Mouse (Mus musculus): Measurements from ENCODE around the gene Rpusd4. TPM values are rescaled to one million over a fixed set of nuclear protein-coding genes. Genes with fewer than 3 reads are reported as not detected.

The Rpusd4 gene
- polyA plus RNA-seq, 1 experiment from 2014 or later, result 11.2 TPM

DNA sequence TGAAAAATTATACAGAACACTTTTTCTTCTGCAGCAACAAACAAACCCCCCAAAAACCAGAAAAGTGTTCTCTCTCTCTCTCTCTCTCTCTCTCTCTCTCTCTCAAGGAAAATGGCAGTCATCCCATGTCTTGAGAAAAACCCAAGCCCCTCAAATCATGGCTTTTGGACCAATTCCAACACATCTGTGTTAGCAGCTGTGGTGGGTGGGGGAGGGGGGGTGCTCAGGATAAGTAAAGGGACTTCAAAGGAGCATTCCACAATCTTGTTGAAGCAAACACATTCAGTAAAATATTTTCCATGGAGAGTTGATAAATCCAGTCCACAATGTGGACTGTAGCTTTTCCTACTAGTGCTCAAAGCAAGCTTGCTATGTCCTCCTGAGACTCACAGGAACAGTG is 18.2 kb upstream of the Rpusd4 start:
- no peak overlapping the region for H3K4me2 ChIP-seq (ENCODE audit: low read depth, low read length)
- no peaks in the 10 kb centered on the region for H3K27me3 ChIP-seq (ENCODE audit: control insufficient read depth, insufficient read depth, low read depth, low read length)
- H3K36me3 ChIP-seq (ENCODE audit: control insufficient read depth, insufficient read depth), result no peaks in the 10 kb centered on the region
- no peak for ATAC-seq (ENCODE audit: low read depth)
- H3K4me1 ChIP-seq (ENCODE audit: control insufficient read depth, low read depth, low read length), result no peaks in the 10 kb centered on the region
- H3K9me3 ChIP-seq (replicated peaks; ENCODE audit: control insufficient read depth, low read length), result no peaks in the 10 kb centered on the region
- no peak overlapping the region for H3K27ac ChIP-seq (ENCODE audit: low read length)
- H3K9ac ChIP-seq (ENCODE audit: low read depth, low read length), result no peak overlapping the region
- H3K4me3 ChIP-seq (ENCODE audit: low read depth, low read length), result no peak overlapping the region

DNA sequence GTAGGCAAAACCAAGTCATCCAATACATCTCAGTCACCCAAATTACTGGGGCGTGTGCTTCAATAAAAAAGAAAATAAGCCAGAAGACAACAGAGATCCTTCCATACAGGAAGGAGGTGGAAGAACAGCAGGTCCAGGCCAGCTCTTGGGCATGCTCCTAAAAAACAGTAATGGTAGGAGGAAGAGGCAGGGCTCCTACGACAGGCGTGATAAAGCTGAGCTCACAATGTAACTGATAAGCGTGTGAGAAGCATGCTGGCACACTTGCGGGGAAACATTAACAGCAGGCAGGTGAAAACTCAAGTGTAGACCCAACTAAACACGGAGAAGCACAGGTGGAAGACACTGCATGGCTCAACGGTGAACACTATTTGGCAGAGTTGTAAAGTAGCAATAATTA is 10.3 kb upstream of the Rpusd4 start:
- no peaks in the 10 kb centered on the region for H3K36me3 ChIP-seq (ENCODE audit: control insufficient read depth, insufficient read depth)
- no peaks in the 10 kb centered on the region for H3K9me3 ChIP-seq (replicated peaks; ENCODE audit: control insufficient read depth, low read length)
- no peak overlapping the region for H3K27ac ChIP-seq (ENCODE audit: low read length)
- no peak overlapping the region for H3K4me3 ChIP-seq (ENCODE audit: low read depth, low read length)
- no peak for ATAC-seq (ENCODE audit: low read depth)
- WGBS (ENCODE audit: insufficient replicate concordance), result 50% methylated on average over 7 of the region's 7 CpGs
- no peak overlapping the region for H3K9ac ChIP-seq (ENCODE audit: low read depth, low read length)
- no peaks in the 10 kb centered on the region for H3K27me3 ChIP-seq (ENCODE audit: control insufficient read depth, insufficient read depth, low read depth, low read length)
- H3K4me2 ChIP-seq (ENCODE audit: low read depth, low read length), result no peak overlapping the region
- peaks cover 2% of the 10 kb centered on the region; the same call in 1 of the 2 replicates for H3K4me1 ChIP-seq (ENCODE audit: control insufficient read depth, low read depth, low read length)

DNA sequence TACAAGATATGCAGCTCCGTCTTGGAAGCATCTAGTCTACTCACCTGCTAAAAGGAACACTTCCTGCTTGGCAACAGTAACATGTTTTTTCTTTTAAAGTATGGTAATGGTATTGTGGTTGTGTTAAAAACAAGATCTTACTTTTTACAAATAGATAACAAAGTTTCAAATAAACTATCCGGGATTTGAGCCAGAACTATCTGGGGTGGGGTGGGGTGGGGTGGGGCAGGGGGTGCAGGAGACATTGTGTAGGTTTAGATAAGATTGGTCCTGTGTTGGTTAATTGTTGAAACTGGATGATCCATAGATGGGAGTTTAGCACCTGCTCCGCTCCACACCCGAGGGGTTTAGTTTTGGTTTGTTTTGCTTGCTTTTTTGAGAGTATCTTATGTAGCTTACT is 5.2 kb upstream of the Rpusd4 start:
- H3K9ac ChIP-seq (ENCODE audit: low read depth, low read length), result no peak overlapping the region
- H3K9me3 ChIP-seq (replicated peaks; ENCODE audit: control insufficient read depth, low read length), result no peaks in the 10 kb centered on the region
- H3K27me3 ChIP-seq (ENCODE audit: control insufficient read depth, insufficient read depth, low read depth, low read length), result no peaks in the 10 kb centered on the region
- H3K4me2 ChIP-seq (ENCODE audit: low read depth, low read length), result no peak overlapping the region
- no peaks in the 10 kb centered on the region for H3K36me3 ChIP-seq (ENCODE audit: control insufficient read depth, insufficient read depth)
- whole genome bisulfite sequencing (ENCODE audit: insufficient replicate concordance), result 23% methylated on average over 4 of the region's 4 CpGs
- H3K27ac ChIP-seq (ENCODE audit: low read length), result no peak overlapping the region
- H3K4me1 ChIP-seq (ENCODE audit: control insufficient read depth, low read depth, low read length), result peaks cover 18% of the 10 kb centered on the region
- H3K4me3 ChIP-seq (ENCODE audit: low read depth, low read length), result no peak overlapping the region
- no peak for ATAC-seq (ENCODE audit: low read depth)

DNA sequence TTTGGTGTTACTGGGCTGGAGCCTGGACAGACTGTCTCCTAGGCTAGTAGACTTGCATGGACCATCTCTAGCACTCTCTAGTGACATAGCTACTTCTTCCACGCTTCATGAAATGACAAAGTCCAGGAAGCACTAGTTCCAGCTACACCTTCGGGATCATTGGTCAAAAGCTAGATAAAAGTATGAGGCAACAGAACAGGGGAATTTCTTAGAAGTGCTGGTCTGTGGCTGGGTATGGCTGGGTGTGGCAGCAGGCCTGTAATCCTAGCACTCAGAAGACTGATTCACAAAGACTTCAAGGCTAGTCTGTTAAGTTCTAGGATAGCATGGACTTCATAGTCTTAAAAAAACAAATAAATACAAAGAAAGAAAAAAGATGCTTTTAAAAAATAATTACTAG is 4.2 kb upstream of the Rpusd4 start:
- 17% methylated on average over 2 of the region's 2 CpGs for WGBS (ENCODE audit: insufficient replicate concordance)
- Histone ChIP-seq H3K9me3 (replicated peaks; ENCODE audit: control insufficient read depth, low read length) (no peaks in the 10 kb centered on the region), H3K4me1 (ENCODE audit: control insufficient read depth, low read depth, low read length) (peaks cover 24% of the 10 kb centered on the region), H3K4me3 (ENCODE audit: low read depth, low read length) (no peak overlapping the region), H3K27ac (ENCODE audit: low read length) (peak overlapping the region; percentile 31; the same call in 1 of the 2 replicates), H3K27me3 (ENCODE audit: control insufficient read depth, insufficient read depth, low read depth, low read length) (no peaks in the 10 kb centered on the region), H3K4me2 (ENCODE audit: low read depth, low read length) (no peak overlapping the region), H3K36me3 (ENCODE audit: control insufficient read depth, insufficient read depth) (no peaks in the 10 kb centered on the region), H3K9ac (ENCODE audit: low read depth, low read length) (no peak overlapping the region)
- no peak for ATAC-seq (ENCODE audit: low read depth)

DNA sequence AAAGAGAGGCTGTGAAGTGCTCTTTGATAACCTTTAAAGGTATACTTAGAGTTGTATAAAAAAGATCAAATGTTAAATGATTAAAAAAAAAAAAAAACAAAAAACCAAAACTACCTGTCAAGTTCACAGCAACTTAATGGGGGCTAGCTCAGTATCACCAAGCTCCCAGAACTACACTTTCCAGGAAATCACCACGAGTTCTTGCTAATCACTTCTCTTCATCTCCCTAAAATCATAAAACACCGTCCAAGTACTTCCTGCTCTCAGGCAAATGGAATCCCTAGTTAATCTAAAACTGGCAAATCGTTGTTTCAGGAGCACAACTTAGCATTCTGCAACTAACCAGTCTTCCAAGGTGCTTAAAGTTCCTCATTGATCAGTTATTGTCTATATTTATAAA is 3.2 kb upstream of the Rpusd4 start:
- WGBS (ENCODE audit: insufficient replicate concordance), result 11% methylated on average over 3 of the region's 3 CpGs
- Histone ChIP-seq H3K4me2 (ENCODE audit: low read depth, low read length) (no peak overlapping the region), H3K4me1 (ENCODE audit: control insufficient read depth, low read depth, low read length) (peaks cover 29% of the 10 kb centered on the region)

DNA sequence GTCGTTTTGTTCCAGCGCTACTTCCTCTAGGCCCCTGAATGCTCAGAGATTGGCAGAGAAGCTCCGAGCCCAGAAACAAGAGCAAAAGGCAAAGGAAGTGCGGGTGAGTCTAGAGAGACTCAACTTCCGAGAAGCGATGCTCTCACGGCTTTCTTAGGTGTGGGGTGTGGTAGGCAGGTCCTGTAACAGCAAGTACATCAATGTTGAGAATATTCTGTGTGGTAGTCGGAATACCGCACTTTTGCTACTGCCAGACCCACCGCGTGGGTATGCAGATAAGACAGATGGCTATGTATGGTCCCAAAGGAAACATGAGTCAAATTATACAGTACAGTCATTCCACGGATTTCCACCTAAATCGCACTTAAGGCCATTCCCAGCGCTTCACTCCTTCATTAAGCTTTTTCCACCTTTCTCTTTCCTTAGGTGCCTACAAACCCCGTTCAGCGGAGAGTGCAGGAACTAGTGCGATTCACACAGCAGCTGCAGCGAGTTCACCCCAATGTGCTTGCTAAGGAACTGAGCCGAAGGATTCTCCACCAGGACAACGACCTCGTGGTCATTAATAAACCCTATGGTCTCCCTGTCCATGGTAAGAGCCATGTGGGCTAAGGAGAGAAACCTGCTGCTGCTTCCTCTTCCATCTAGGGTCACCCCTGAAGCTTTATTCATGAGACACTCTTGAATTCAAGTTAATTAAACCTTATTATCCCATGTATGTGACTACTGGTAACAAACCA is 481 bp downstream of the Rpusd4 start:
- peak overlapping the region; percentile 45; the same call in 1 of the 2 replicates for H3K27ac ChIP-seq (ENCODE audit: low read length)
- peak overlapping the region; percentile 90 for H3K4me2 ChIP-seq (ENCODE audit: low read depth, low read length)
- H3K9me3 ChIP-seq (replicated peaks; ENCODE audit: control insufficient read depth, low read length), result no peaks in the 10 kb centered on the region
- H3K4me1 ChIP-seq (ENCODE audit: control insufficient read depth, low read depth, low read length), result peaks cover 27% of the 10 kb centered on the region
- WGBS (ENCODE audit: insufficient replicate concordance), result under 1% methylated on average over 21 of the region's 21 CpGs
- H3K4me3 ChIP-seq (ENCODE audit: low read depth, low read length), result peak overlapping the region; percentile 86
- peak; percentile 28 for ATAC-seq (ENCODE audit: low read depth)
- H3K36me3 ChIP-seq (ENCODE audit: control insufficient read depth, insufficient read depth), result peaks cover 9% of the 10 kb centered on the region
- no peaks in the 10 kb centered on the region for H3K27me3 ChIP-seq (ENCODE audit: control insufficient read depth, insufficient read depth, low read depth, low read length)
- peak overlapping the region; percentile 83 for H3K9ac ChIP-seq (ENCODE audit: low read depth, low read length)

More for the DNA sequence above, 3.2 kb upstream of the Rpusd4 start:
- H3K9me3 ChIP-seq (replicated peaks; ENCODE audit: control insufficient read depth, low read length), result no peaks in the 10 kb centered on the region
- H3K36me3 ChIP-seq (ENCODE audit: control insufficient read depth, insufficient read depth), result no peaks in the 10 kb centered on the region
- no peak overlapping the region for H3K9ac ChIP-seq (ENCODE audit: low read depth, low read length)
- no peak for ATAC-seq (ENCODE audit: low read depth)
- no peak overlapping the region for H3K27ac ChIP-seq (ENCODE audit: low read length)
- H3K27me3 ChIP-seq (ENCODE audit: control insufficient read depth, insufficient read depth, low read depth, low read length), result no peaks in the 10 kb centered on the region
- no peak overlapping the region for H3K4me3 ChIP-seq (ENCODE audit: low read depth, low read length)

DNA sequence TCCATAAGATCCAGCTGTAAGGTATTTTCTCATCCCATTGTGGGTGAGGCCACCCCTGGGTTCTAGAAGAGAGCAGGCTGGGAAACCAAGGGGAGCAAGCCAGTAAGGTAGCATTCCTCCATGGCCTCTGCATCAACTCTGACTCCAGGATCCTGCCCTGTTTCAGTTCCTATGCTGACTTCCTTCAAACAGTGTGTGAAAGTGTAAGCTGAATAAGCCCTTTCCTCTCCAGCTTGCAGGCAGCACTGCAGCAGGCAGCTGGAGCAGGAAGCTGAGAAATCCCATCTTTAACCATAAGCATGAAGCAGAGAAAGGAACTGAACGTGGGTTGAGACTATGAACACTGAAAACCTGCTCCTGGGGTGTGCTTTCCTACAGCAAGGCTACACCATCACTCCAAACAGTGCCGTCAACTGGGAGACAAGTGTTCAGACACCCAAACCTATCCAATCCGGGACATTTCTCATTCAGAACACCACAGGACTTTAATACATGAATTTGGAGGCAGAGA is 10.2 kb downstream of the Rpusd4 start:
- H3K9ac ChIP-seq (ENCODE audit: low read depth, low read length), result no peak overlapping the region
- H3K9me3 ChIP-seq (replicated peaks; ENCODE audit: control insufficient read depth, low read length), result no peaks in the 10 kb centered on the region
- H3K4me3 ChIP-seq (ENCODE audit: low read depth, low read length), result no peak overlapping the region
- no peaks in the 10 kb centered on the region for H3K4me1 ChIP-seq (ENCODE audit: control insufficient read depth, low read depth, low read length)
- H3K27me3 ChIP-seq (ENCODE audit: control insufficient read depth, insufficient read depth, low read depth, low read length), result no peaks in the 10 kb centered on the region
- ATAC-seq (ENCODE audit: low read depth), result no peak
- peaks cover 12% of the 10 kb centered on the region for H3K36me3 ChIP-seq (ENCODE audit: control insufficient read depth, insufficient read depth)
- no peak overlapping the region for H3K4me2 ChIP-seq (ENCODE audit: low read depth, low read length)
- H3K27ac ChIP-seq (ENCODE audit: low read length), result no peak overlapping the region
- 66% methylated on average over 3 of the region's 3 CpGs for WGBS (ENCODE audit: insufficient replicate concordance)

DNA sequence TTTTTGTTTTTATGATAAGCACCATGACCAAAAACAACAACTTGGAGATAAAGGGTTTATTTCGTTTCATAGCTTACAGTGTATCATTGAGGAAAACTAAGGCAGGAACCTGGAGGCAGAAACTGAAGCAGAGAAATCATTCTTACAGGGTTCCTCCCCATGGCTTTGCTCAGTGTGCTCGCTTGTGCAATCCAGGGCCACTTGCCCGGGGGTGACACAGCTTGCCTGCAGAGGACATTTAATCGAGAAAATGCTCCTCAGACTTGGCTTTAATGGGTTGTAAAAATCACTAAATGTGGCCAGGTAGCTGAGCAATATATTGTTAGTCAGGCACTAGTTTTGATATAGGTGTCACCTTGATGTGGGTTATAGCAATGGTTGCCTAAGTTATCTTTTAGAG is 10.8 kb downstream of the Rpusd4 start:
- Histone ChIP-seq H3K27me3 (ENCODE audit: control insufficient read depth, insufficient read depth, low read depth, low read length) (no peaks in the 10 kb centered on the region), H3K27ac (ENCODE audit: low read length) (no peak overlapping the region), H3K9ac (ENCODE audit: low read depth, low read length) (no peak overlapping the region), H3K4me2 (ENCODE audit: low read depth, low read length) (no peak overlapping the region), H3K36me3 (ENCODE audit: control insufficient read depth, insufficient read depth) (peaks cover 9% of the 10 kb centered on the region; the same call in 1 of the 2 replicates), H3K4me1 (ENCODE audit: control insufficient read depth, low read depth, low read length) (no peaks in the 10 kb centered on the region), H3K4me3 (ENCODE audit: low read depth, low read length) (no peak overlapping the region), H3K9me3 (replicated peaks; ENCODE audit: control insufficient read depth, low read length) (no peaks in the 10 kb centered on the region)
- WGBS (ENCODE audit: insufficient replicate concordance), result 64% methylated on average over 4 of the region's 4 CpGs
- ATAC-seq (ENCODE audit: low read depth), result no peak

DNA sequence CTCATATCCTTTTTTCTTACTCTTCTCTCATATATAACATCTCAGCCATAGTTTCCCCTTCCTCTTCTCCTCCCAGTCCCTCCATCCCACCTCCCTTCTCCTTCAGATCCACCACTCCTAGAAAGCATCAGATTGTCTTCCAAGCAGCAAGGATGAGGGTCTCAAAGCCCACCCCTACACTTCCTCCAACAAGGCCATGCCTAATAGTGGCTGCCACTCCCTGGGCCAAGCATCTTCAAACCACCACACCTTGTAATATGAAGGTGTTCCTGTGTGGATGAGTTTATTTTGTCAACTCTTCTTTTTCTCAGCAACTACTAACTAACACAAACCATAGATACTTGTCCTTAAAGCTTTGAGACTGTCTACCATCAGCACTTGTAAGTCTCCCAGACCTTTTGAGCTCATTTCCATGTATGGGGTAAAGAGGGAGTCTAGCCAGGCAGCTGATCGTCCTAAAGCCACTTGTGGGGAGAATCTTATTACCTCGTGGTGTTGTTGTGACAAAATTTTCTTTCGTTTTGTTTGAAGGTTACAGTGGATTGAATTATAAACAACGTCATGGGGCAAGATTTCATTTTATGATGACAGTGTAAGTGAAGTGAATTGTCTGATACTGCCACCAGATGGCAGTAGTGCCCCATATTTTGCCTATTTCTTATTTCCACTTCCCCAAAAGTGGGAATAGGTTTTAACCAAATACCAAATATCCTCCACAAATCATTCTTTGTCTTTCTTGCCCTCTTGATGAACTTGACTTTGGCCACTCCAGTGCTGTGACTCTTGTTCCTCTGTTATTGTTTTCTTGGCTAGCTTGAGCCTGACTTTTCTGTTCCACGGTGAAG is 14.6 kb downstream of the Rpusd4 start:
- no peak for ATAC-seq (ENCODE audit: low read depth)
- no peaks in the 10 kb centered on the region for H3K36me3 ChIP-seq (ENCODE audit: control insufficient read depth, insufficient read depth)
- no peak overlapping the region for H3K27ac ChIP-seq (ENCODE audit: low read length)
- H3K9ac ChIP-seq (ENCODE audit: low read depth, low read length), result no peak overlapping the region
- H3K4me3 ChIP-seq (ENCODE audit: low read depth, low read length), result no peak overlapping the region
- H3K4me2 ChIP-seq (ENCODE audit: low read depth, low read length), result no peak overlapping the region
- no peaks in the 10 kb centered on the region for H3K9me3 ChIP-seq (replicated peaks; ENCODE audit: control insufficient read depth, low read length)
- 21% methylated on average over 5 of the region's 5 CpGs for WGBS (ENCODE audit: insufficient replicate concordance)
- no peaks in the 10 kb centered on the region for H3K27me3 ChIP-seq (ENCODE audit: control insufficient read depth, insufficient read depth, low read depth, low read length)
- no peaks in the 10 kb centered on the region for H3K4me1 ChIP-seq (ENCODE audit: control insufficient read depth, low read depth, low read length)
